Mouse (Mus musculus) hindbrain, embryonic 16.5 days (tissue): Measurements from ENCODE around the gene Fam160a1. TPM values are rescaled to one million over a fixed set of nuclear protein-coding genes. Genes with fewer than 3 reads are reported as not detected.

ENCODE experiments used
- ATAC-seq: fragments of 200-750 bp; cut with Nextera tagmentation; 2 replicates; pipeline ENCODE4 v1.8.0; 2017; ENCODE audit warnings: moderate TSS enrichment, moderate library complexity
- H3K27ac ChIP-seq: fragments of 300-500 bp; sonication (generic); 2 replicates; pipeline ENCODE4 v1.5.1; 2014; ENCODE audit warnings: low read depth, mild to moderate bottlenecking, control low read depth, low read length, moderate library complexity
- H3K27me3 ChIP-seq: fragments of 300-500 bp; sonication (generic); replicated peaks from 2 replicates; pipeline ENCODE4 v1.6.1; 2014; ENCODE audit warnings: low read length; ENCODE audit not compliant: control insufficient read depth, insufficient read depth
- H3K36me3 ChIP-seq: fragments of 300-500 bp; sonication (generic); 2 replicates; pipeline ENCODE4 v1.6.1; 2014; ENCODE audit warnings: mild to moderate bottlenecking, low read length, moderate library complexity, mixed read lengths; ENCODE audit not compliant: control insufficient read depth, insufficient read depth
- H3K4me1 ChIP-seq: fragments of 300-500 bp; sonication (generic); 2 replicates; pipeline ENCODE4 v1.6.1; 2014; ENCODE audit warnings: low read depth, low read length; ENCODE audit not compliant: control insufficient read depth, insufficient read depth
- H3K4me2 ChIP-seq: fragments of 300-500 bp; sonication (generic); 2 replicates; pipeline ENCODE4 v1.6.1; 2014; ENCODE audit warnings: mild to moderate bottlenecking, low read length, control low read depth, moderate library complexity
- H3K4me3 ChIP-seq: fragments of 300-500 bp; sonication (generic); 2 replicates; pipeline ENCODE4 v1.5.1; 2014; ENCODE audit warnings: mild to moderate bottlenecking, low read length, control low read depth, moderate library complexity
- H3K9ac ChIP-seq: fragments of 300-500 bp; sonication (generic); 2 replicates; pipeline ENCODE4 v1.6.1; 2014; ENCODE audit warnings: low read depth, mild to moderate bottlenecking, control low read depth, low read length, moderate library complexity
- H3K9me3 ChIP-seq: fragments of 300-500 bp; sonication (generic); 2 replicates; pipeline ENCODE4 v1.6.1; 2014; ENCODE audit warnings: mild to moderate bottlenecking, low read length, moderate library complexity; ENCODE audit not compliant: control insufficient read depth
- WGBS: fragments of 180-500 bp; shearing (Covaris S2); extraction: QIAGEN DNeasy Blood & Tissue Kit; methylation state at CpG from one replicate; pipeline ENCODE4 v1.1.7; 2014; 5-methylcytosine and 5-hydroxymethylcytosine counted together
- polyA plus RNA-seq: library from polyadenylated mRNA; unstranded; fragments of >200 nt; fragmentation: Nextera tagmentation; extraction: Ambion mirVana; gene quantifications from 2 replicates; pipeline ENCODE4 v1.2.1, GENCODE M21; 2015

Gene Fam160a1
- polyA plus RNA-seq, 1 experiment from 2014 or later, result 0.63 TPM

DNA sequence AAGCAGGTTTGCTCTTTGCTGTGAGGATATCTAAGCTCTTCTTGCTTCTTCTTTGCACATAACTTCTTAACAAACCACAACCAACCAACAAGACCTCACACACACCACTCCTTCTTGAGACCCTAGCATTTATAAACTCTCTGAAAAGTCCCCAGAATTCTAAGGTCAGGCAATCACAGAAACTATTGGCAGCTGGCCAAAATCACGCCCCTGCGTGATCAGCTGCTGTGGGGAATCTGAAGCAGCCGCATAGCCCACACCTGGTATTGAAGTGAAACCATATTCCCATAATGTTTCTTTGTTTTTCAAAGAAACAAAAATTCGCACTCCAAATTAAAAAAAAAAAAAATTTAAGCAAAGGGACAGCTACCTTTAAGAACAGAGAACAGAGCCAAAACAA is 71.0 kb downstream of the Fam160a1 start:
- no peak for ATAC-seq
- H3K4me1 ChIP-seq, result no peaks in the 10 kb centered on the region
- H3K27ac ChIP-seq, result no peak overlapping the region
- no peaks in the 10 kb centered on the region for H3K36me3 ChIP-seq
- no peaks in the 10 kb centered on the region for H3K9me3 ChIP-seq
- H3K27me3 ChIP-seq, result no peaks in the 10 kb centered on the region
- WGBS, result 61% methylated on average over 4 of the region's 4 CpGs
- no peak overlapping the region for H3K9ac ChIP-seq
- H3K4me2 ChIP-seq, result no peak overlapping the region
- H3K4me3 ChIP-seq, result no peak overlapping the region

DNA sequence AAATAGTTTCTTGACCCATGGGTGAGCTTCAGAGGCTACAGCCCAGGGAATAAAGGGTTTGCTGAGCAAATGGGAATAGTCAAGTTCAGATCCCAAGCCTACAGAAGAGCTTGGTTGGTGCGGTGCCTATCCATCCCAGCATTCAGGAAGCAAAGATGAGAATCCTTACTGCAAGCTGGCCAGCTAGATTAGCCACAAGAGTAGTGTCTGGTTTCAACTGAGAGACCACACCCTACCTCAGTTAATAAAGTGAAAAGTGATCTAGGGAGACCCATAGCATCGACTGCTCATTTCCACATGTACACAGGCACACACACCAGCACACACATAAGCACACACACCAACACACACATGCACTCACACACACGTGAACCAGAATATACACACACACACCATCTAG is 75.3 kb downstream of the Fam160a1 start:
- Histone ChIP-seq H3K36me3 (no peaks in the 10 kb centered on the region), H3K9me3 (no peaks in the 10 kb centered on the region), H3K9ac (no peak overlapping the region), H3K4me2 (no peak overlapping the region), H3K27me3 (no peaks in the 10 kb centered on the region), H3K4me1 (no peaks in the 10 kb centered on the region), H3K4me3 (no peak overlapping the region), H3K27ac (no peak overlapping the region)
- 95% methylated on average over 3 of the region's 3 CpGs for WGBS
- ATAC-seq, result no peak

DNA sequence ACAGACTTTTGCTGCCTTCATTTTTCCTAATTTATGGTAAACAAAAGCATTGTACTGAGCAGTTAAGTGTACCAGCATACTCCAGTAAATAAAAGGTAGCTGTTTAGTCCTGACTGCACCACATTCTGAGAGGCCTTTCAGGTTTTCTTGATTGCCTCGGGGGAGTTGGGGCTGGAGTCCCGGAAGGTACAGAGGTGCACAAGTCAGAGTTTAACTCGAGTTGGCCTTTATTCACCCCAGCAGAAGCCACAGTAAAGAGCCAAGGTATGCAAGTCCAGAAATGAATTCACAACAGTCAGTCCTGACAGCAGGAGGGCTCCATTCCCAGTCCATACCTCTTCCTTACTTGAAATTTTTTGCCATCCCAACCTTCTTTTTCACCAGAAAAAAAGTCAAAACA is 78.5 kb downstream of the Fam160a1 start:
- Histone ChIP-seq H3K9me3 (no peaks in the 10 kb centered on the region), H3K4me3 (no peak overlapping the region), H3K27ac (no peak overlapping the region), H3K4me2 (no peak overlapping the region), H3K4me1 (no peaks in the 10 kb centered on the region), H3K9ac (no peak overlapping the region), H3K27me3 (no peaks in the 10 kb centered on the region), H3K36me3 (no peaks in the 10 kb centered on the region)
- ATAC-seq, result no peak
- 84% methylated on average over 3 of the region's 3 CpGs for WGBS

DNA sequence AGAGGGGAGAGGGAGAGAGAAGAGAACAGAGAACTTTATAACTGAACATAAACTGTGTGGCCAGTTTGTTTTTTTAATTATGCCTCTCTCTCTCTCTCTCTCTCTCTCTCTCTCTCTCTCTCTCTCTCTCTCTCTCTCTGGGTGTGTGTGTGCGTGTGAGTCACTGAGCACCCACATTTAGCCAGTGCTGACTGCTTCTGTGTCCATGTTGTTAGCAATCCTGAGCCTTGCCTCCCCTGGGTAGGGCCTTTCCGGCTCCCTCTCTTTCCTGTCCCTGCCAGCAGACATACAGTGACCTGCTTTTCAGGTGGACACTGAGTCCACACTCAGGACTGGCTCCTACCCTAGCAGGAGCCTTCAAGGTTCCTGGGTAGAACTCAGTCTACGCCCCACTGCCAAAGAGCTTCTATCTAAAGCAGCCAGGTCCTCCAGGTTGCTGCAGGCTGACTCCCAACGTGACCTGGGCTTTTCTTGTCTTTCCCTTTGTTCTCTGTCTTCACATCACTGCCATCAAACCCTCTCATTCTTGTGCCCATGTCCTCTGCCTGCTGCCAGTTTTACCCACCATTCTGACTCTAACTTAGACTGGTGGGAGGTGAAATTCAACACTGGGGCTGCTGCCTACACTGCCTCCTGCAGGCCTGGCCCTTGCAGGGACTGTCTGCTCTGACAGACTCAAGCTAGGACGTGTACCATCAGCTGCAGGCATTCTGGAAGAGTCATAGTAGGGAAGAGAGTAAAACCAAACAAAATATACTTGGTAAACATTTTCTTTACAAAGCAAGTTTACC is 83.0 kb downstream of the Fam160a1 start:
- no peak overlapping the region for H3K4me2 ChIP-seq

DNA sequence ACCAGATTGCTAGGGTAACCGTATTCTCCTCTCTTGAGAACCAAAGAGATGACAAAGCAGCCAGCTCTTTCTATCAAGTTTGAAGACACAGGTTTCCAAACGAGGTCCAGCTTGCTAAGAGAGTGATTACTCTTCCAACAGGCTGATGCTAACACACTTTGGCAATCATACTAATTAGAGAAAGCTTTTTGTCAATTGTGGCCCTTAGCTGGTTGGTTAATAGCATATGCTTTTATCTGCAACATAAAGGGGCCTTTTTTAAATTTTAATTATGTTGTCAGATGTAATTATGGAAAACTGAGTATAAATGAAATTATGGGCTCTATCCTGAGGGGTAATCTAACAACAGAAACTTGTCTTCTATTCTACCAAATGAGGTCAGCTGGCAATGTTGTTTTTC is 89.9 kb downstream of the Fam160a1 start:
- no peaks in the 10 kb centered on the region for H3K27me3 ChIP-seq
- H3K27ac ChIP-seq, result no peak overlapping the region
- H3K9me3 ChIP-seq, result no peaks in the 10 kb centered on the region
- ATAC-seq, result no peak
- no peaks in the 10 kb centered on the region for H3K36me3 ChIP-seq
- no peak overlapping the region for H3K4me3 ChIP-seq
- H3K4me2 ChIP-seq, result no peak overlapping the region
- 62% methylated on average over 2 of the region's 2 CpGs for WGBS
- H3K4me1 ChIP-seq, result no peaks in the 10 kb centered on the region
- H3K9ac ChIP-seq, result no peak overlapping the region

More for the DNA sequence above, 83.0 kb downstream of the Fam160a1 start:
- Histone ChIP-seq H3K36me3 (no peaks in the 10 kb centered on the region), H3K27me3 (no peaks in the 10 kb centered on the region), H3K9ac (no peak overlapping the region), H3K9me3 (no peaks in the 10 kb centered on the region), H3K27ac (no peak overlapping the region), H3K4me1 (no peaks in the 10 kb centered on the region), H3K4me3 (no peak overlapping the region)
- no peak for ATAC-seq
- WGBS, result 83% methylated on average over 5 of the region's 5 CpGs

DNA sequence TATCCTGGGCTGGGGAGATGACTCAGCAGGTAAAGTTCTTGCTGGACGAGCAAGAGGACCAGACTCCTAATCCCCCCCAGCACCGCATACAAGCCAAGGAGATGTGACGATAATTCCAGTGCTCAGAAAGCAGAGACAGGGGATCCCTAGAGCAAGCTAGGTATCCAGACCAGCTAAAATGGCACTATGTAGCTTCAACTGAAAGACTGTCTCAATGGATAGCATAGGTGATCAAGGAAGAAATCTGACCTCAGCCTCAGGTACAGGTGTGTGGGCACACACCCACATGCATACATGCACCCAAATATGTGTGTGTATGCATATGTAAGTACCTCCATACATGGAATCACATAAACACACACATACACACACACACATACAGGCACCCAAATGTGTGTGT is 91.1 kb downstream of the Fam160a1 start:
- Histone ChIP-seq H3K4me3 (no peak overlapping the region), H3K4me2 (no peak overlapping the region), H3K27ac (no peak overlapping the region), H3K36me3 (no peaks in the 10 kb centered on the region), H3K27me3 (no peaks in the 10 kb centered on the region), H3K4me1 (no peaks in the 10 kb centered on the region), H3K9ac (no peak overlapping the region), H3K9me3 (no peaks in the 10 kb centered on the region)
- ATAC-seq, result no peak
- 91% methylated on average over 3 of the region's 3 CpGs for WGBS

DNA sequence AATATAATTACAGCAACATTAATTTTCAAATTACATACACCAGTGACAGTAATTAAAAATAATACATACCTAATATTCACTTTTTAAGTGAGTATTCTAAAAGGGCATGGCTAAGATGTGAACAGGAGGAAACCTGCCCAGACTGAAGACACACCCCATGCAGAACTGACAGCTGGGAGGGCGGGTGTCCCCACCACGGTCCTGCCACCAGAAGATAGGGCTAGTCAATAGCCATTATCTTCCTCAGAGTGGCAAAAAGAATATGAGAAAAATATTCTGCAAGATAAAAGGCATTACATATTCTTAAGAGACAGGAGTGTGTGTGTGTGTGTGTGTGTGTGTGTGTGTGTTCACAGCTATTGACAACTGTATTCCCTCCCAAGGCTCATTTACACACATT is 92.0 kb downstream of the Fam160a1 start:
- H3K9ac ChIP-seq, result no peak overlapping the region
- no peaks in the 10 kb centered on the region for H3K36me3 ChIP-seq
- H3K9me3 ChIP-seq, result no peaks in the 10 kb centered on the region
- no peak overlapping the region for H3K27ac ChIP-seq
- no peak overlapping the region for H3K4me3 ChIP-seq
- H3K4me1 ChIP-seq, result no peaks in the 10 kb centered on the region
- no peak overlapping the region for H3K4me2 ChIP-seq
- H3K27me3 ChIP-seq, result no peaks in the 10 kb centered on the region
- no peak for ATAC-seq
- WGBS, result 68% methylated on average over 2 of the region's 2 CpGs

DNA sequence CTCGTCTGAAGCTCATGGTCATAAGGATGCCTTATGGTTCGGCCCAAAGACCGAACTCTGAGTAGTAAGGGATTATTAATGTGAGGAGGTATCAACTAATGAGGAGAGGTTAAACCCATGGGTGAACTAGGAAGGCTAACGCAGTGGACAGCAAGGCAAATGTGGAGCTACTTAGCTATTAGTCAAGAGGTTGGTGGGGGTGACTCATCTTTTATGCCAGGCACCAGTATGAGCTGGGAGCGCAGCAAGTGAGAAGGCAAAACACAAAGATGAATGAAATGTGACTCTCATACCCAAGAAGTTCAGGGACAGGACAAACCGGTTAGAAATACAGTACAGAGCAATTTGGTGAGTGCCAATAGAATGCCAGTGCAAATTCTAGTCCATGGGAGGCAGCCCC is 94.5 kb downstream of the Fam160a1 start:
- H3K4me3 ChIP-seq, result no peak overlapping the region
- no peak overlapping the region for H3K4me2 ChIP-seq
- H3K9ac ChIP-seq, result no peak overlapping the region
- H3K27me3 ChIP-seq, result no peaks in the 10 kb centered on the region
- no peak overlapping the region for H3K27ac ChIP-seq
- WGBS, result 90% methylated on average over 6 of the region's 6 CpGs
- H3K9me3 ChIP-seq, result no peaks in the 10 kb centered on the region
- no peaks in the 10 kb centered on the region for H3K4me1 ChIP-seq
- no peaks in the 10 kb centered on the region for H3K36me3 ChIP-seq
- ATAC-seq, result no peak

DNA sequence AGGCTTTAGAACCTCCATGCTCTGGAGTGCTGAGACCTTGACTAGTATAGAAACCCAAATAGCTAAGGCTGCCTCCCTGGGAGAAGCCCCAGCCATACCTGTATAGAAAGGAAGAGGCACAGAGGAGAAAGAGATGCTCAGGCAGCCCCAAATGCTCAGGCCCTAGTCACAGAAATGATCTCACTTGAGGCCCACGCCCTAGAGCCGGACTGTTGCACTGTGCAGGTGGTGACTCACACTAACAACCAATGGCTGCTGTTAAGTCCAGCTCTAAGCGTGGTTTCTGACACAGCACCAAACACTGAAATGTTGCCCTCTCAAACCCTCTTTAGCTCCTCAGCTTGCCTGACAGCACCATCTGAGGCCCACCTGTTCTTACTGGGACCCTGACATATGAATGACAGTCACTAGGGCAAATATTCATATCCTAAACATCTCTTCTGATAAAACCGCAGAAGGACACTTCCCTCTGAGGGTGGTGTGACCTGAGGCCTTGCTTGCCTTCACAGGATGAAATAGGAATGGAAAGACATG is 101.3 kb downstream of the Fam160a1 start:
- Histone ChIP-seq H3K4me3 (no peak overlapping the region), H3K27me3 (no peaks in the 10 kb centered on the region), H3K36me3 (no peaks in the 10 kb centered on the region), H3K27ac (no peak overlapping the region), H3K4me2 (no peak overlapping the region), H3K4me1 (no peaks in the 10 kb centered on the region), H3K9ac (no peak overlapping the region), H3K9me3 (no peaks in the 10 kb centered on the region)
- ATAC-seq, result no peak
- WGBS, result 91% methylated on average over 4 of the region's 4 CpGs
